Mouse (Mus musculus): Measurements from ENCODE around the gene Glis1. TPM values are rescaled to one million over a fixed set of nuclear protein-coding genes. Genes with fewer than 3 reads are reported as not detected.

The Glis1 gene
- polyA plus RNA-seq, 1 experiment from 2014 or later = 0.31 TPM

DNA sequence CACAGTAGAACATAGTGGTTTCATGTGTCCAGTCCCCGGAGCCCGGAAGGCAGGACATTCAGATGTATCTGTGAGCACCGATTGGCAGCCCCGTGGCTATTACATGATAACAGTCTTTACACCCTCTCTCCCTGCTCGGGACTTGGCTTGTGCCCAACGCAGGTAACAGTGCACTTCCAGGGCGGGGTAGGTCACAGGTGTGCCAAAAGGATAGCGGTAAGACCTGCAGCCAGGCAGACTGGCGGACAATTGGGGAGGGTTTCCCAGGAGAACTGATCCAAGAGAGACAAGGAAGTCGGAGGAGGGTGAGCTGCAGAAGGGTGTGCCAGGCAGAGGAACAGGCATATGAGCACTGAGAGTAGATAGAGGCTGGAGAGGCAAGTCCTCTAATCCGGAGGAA, 84.4 kb downstream of the Glis1 start:
- Histone ChIP-seq H3K36me3 (ENCODE audit: control insufficient read depth, insufficient read depth, low read length) (no peaks in the 10 kb centered on the region), H3K9me3 (ENCODE audit: control insufficient read depth, low read length) (no peaks in the 10 kb centered on the region), H3K27ac (replicated peaks in 1 of 2; ENCODE audit: control insufficient read depth in 1 of 2, insufficient read depth in 1 of 2, low read depth in 2 of 2, low read length in 2 of 2) (no peak overlapping the region), H3K4me1 (ENCODE audit: control insufficient read depth in 2 of 2, insufficient read depth in 2 of 2, low read length in 2 of 2) (no peaks in the 10 kb centered on the region; a peak in 1 of 4 replicates), H3K27me3 (ENCODE audit: control insufficient read depth, insufficient read depth, low read length) (no peaks in the 10 kb centered on the region), H3K4me2 (ENCODE audit: low read length) (no peak overlapping the region), H3K4me3 (ENCODE audit: control insufficient read depth in 1 of 2, insufficient read depth in 1 of 2, low read depth in 1 of 2, low read length in 2 of 2) (no peak overlapping the region), H3K9ac (ENCODE audit: low read length) (no peak overlapping the region)
- WGBS = 84% methylated on average over 11 of the region's 11 CpGs
- no peak for ATAC-seq (ENCODE audit: insufficient number of reproducible peaks, insufficient read depth, low FRiP score, low read depth)

GRCm38 (mm10) chr4:107520071-107520470, 85.7 kb downstream of the Glis1 start:
- WGBS = 82% methylated on average over 5 of the region's 5 CpGs
- Histone ChIP-seq H3K9ac (ENCODE audit: low read length) (no peak overlapping the region), H3K4me2 (ENCODE audit: low read length) (no peak overlapping the region), H3K36me3 (ENCODE audit: control insufficient read depth, insufficient read depth, low read length) (no peaks in the 10 kb centered on the region), H3K4me1 (ENCODE audit: control insufficient read depth in 2 of 2, insufficient read depth in 2 of 2, low read length in 2 of 2) (no peaks in the 10 kb centered on the region; a peak in 1 of 4 replicates), H3K27ac (replicated peaks in 1 of 2; ENCODE audit: control insufficient read depth in 1 of 2, insufficient read depth in 1 of 2, low read depth in 2 of 2, low read length in 2 of 2) (no peak overlapping the region), H3K4me3 (ENCODE audit: control insufficient read depth in 1 of 2, insufficient read depth in 1 of 2, low read depth in 1 of 2, low read length in 2 of 2) (no peak overlapping the region), H3K9me3 (ENCODE audit: control insufficient read depth, low read length) (no peaks in the 10 kb centered on the region), H3K27me3 (ENCODE audit: control insufficient read depth, insufficient read depth, low read length) (no peaks in the 10 kb centered on the region)
- no peak for ATAC-seq (ENCODE audit: insufficient number of reproducible peaks, insufficient read depth, low FRiP score, low read depth)

DNA sequence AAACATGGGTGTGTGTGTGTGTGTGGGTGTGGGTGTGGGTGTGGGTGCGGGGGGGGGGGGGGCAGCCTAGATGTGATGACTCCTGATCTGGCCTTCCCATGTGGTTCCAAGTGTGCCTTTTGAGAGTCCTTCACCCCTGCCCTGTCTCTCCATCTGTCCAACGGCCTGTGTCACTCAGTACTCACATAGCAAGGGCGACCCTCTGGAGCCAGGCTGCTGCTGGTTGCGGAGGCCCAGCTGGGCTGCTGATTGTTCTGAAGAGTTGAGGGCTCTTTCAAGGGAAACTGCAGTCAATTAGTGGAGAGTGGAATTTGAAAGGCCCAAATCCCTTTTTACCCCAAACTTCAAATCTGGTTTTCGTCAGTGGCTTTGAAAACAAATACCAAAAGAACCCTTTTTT, 86.4 kb downstream of the Glis1 start:
- Histone ChIP-seq H3K4me3 (ENCODE audit: control insufficient read depth in 1 of 2, insufficient read depth in 1 of 2, low read depth in 1 of 2, low read length in 2 of 2) (no peak overlapping the region), H3K36me3 (ENCODE audit: control insufficient read depth, insufficient read depth, low read length) (no peaks in the 10 kb centered on the region), H3K27ac (replicated peaks in 1 of 2; ENCODE audit: control insufficient read depth in 1 of 2, insufficient read depth in 1 of 2, low read depth in 2 of 2, low read length in 2 of 2) (no peak overlapping the region), H3K9ac (ENCODE audit: low read length) (no peak overlapping the region), H3K4me2 (ENCODE audit: low read length) (no peak overlapping the region), H3K9me3 (ENCODE audit: control insufficient read depth, low read length) (no peaks in the 10 kb centered on the region), H3K4me1 (ENCODE audit: control insufficient read depth in 2 of 2, insufficient read depth in 2 of 2, low read length in 2 of 2) (no peaks in the 10 kb centered on the region; a peak in 1 of 4 replicates), H3K27me3 (ENCODE audit: control insufficient read depth, insufficient read depth, low read length) (no peaks in the 10 kb centered on the region)
- ATAC-seq (ENCODE audit: insufficient number of reproducible peaks, insufficient read depth, low FRiP score, low read depth) = no peak
- WGBS = 51% methylated on average over 4 of the region's 5 CpGs

DNA sequence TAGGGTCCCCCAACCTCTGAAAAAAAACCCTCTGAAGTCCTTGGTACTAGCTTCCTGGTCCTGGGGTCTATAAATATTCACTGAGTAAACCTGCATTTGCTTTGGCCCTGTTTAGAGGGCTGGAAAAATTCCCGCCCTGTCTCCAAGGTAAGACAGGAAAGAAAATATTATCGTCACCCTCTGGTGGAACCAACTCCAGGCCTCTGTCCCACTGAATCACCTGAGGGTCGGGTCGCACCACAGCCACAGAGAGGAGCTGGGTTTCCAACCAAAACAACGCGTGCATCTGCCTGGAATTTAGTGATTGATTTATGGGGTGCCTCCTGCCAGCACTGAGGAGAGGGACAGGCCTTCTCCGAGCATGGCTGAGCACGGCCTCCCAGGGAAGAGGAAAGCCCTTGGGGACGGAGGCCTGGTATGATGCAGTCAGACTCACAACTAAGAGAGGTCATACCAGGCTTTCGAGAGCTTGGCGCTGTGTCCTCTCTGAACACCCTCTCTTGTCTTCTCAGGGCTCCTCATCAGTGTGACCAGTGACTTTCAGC, 89.3 kb downstream of the Glis1 start:
- 72% methylated on average over 11 of the region's 11 CpGs for WGBS
- H3K36me3 ChIP-seq (ENCODE audit: control insufficient read depth, insufficient read depth, low read length) = no peaks in the 10 kb centered on the region
- H3K4me3 ChIP-seq (ENCODE audit: control insufficient read depth in 1 of 2, insufficient read depth in 1 of 2, low read depth in 1 of 2, low read length in 2 of 2) = no peak overlapping the region
- H3K27ac ChIP-seq (replicated peaks in 1 of 2; ENCODE audit: control insufficient read depth in 1 of 2, insufficient read depth in 1 of 2, low read depth in 2 of 2, low read length in 2 of 2) = no peak overlapping the region
- no peak for ATAC-seq (ENCODE audit: insufficient number of reproducible peaks, insufficient read depth, low FRiP score, low read depth)
- H3K4me1 ChIP-seq (ENCODE audit: control insufficient read depth in 2 of 2, insufficient read depth in 2 of 2, low read length in 2 of 2) = no peaks in the 10 kb centered on the region; a peak in 1 of 4 replicates
- H3K27me3 ChIP-seq (ENCODE audit: control insufficient read depth, insufficient read depth, low read length) = no peaks in the 10 kb centered on the region
- no peak overlapping the region for H3K9ac ChIP-seq (ENCODE audit: low read length)
- H3K4me2 ChIP-seq (ENCODE audit: low read length) = no peak overlapping the region
- H3K9me3 ChIP-seq (ENCODE audit: control insufficient read depth, low read length) = no peaks in the 10 kb centered on the region

- WGBS = 74% methylated on average over 11 of the region's 11 CpGs
- peaks cover 0 to 2% of the 10 kb centered on the region in 2 experiments; a peak in 2 of 4 replicates for H3K4me1 ChIP-seq (ENCODE audit: control insufficient read depth in 2 of 2, insufficient read depth in 2 of 2, low read length in 2 of 2)
These were observed 100.7 kb downstream of the Glis1 start for GRCm38 (mm10) chr4:107535126-107535525.

DNA sequence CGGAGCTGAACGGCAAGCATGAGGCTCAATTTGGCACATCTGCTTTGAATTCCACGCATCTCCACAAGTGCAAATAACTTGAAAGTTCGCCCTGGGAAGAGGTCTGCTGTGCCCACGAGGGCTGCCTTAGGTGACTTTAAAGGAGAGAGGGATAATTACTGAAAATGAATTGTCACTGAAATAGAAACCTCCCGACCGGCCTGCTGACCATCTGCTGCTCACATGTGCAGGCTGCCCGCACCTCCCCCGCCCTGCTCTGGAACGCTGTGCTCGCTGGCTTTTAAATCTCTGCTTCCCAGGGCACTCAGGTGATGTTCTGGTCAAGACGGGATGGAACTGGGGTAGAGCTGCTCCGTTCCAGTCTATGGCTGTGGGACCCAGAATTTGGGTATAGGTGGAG, 103.7 kb downstream of the Glis1 start:
- no peak overlapping the region for H3K4me3 ChIP-seq (ENCODE audit: control insufficient read depth in 1 of 2, insufficient read depth in 1 of 2, low read depth in 1 of 2, low read length in 2 of 2)
- no peaks in the 10 kb centered on the region for H3K9me3 ChIP-seq (ENCODE audit: control insufficient read depth, low read length)
- no peak overlapping the region for H3K27ac ChIP-seq (replicated peaks in 1 of 2; ENCODE audit: control insufficient read depth in 1 of 2, insufficient read depth in 1 of 2, low read depth in 2 of 2, low read length in 2 of 2)
- 45% methylated on average over 13 of the region's 13 CpGs for WGBS
- H3K27me3 ChIP-seq (ENCODE audit: control insufficient read depth, insufficient read depth, low read length) = no peaks in the 10 kb centered on the region
- no peak overlapping the region for H3K9ac ChIP-seq (ENCODE audit: low read length)
- ATAC-seq (ENCODE audit: insufficient number of reproducible peaks, insufficient read depth, low FRiP score, low read depth) = no peak
- peaks cover 0 to 2% of the 10 kb centered on the region in 2 experiments; a peak in 2 of 4 replicates for H3K4me1 ChIP-seq (ENCODE audit: control insufficient read depth in 2 of 2, insufficient read depth in 2 of 2, low read length in 2 of 2)
- H3K4me2 ChIP-seq (ENCODE audit: low read length) = no peak overlapping the region
- H3K36me3 ChIP-seq (ENCODE audit: control insufficient read depth, insufficient read depth, low read length) = no peaks in the 10 kb centered on the region

More at GRCm38 (mm10) chr4:107535126-107535525, 100.7 kb downstream of the Glis1 start:
- Histone ChIP-seq H3K9ac (ENCODE audit: low read length) (no peak overlapping the region), H3K27me3 (ENCODE audit: control insufficient read depth, insufficient read depth, low read length) (no peaks in the 10 kb centered on the region), H3K27ac (replicated peaks in 1 of 2; ENCODE audit: control insufficient read depth in 1 of 2, insufficient read depth in 1 of 2, low read depth in 2 of 2, low read length in 2 of 2) (no peak overlapping the region), H3K4me2 (ENCODE audit: low read length) (no peak overlapping the region), H3K36me3 (ENCODE audit: control insufficient read depth, insufficient read depth, low read length) (no peaks in the 10 kb centered on the region), H3K4me3 (ENCODE audit: control insufficient read depth in 1 of 2, insufficient read depth in 1 of 2, low read depth in 1 of 2, low read length in 2 of 2) (no peak overlapping the region), H3K9me3 (ENCODE audit: control insufficient read depth, low read length) (no peaks in the 10 kb centered on the region)
- no peak for ATAC-seq (ENCODE audit: insufficient number of reproducible peaks, insufficient read depth, low FRiP score, low read depth)

- no peak overlapping the region for H3K4me3 ChIP-seq (ENCODE audit: control insufficient read depth in 1 of 2, insufficient read depth in 1 of 2, low read depth in 1 of 2, low read length in 2 of 2)
- 81% methylated on average over 3 of the region's 3 CpGs for WGBS
- no peaks in the 10 kb centered on the region for H3K27me3 ChIP-seq (ENCODE audit: control insufficient read depth, insufficient read depth, low read length)
- no peaks in the 10 kb centered on the region for H3K9me3 ChIP-seq (ENCODE audit: control insufficient read depth, low read length)
- no peaks in the 10 kb centered on the region for H3K36me3 ChIP-seq (ENCODE audit: control insufficient read depth, insufficient read depth, low read length)
- no peak overlapping the region for H3K4me2 ChIP-seq (ENCODE audit: low read length)
- H3K9ac ChIP-seq (ENCODE audit: low read length) = no peak overlapping the region
- peaks cover 0 to 2% of the 10 kb centered on the region in 2 experiments; a peak in 2 of 4 replicates for H3K4me1 ChIP-seq (ENCODE audit: control insufficient read depth in 2 of 2, insufficient read depth in 2 of 2, low read length in 2 of 2)
- H3K27ac ChIP-seq (replicated peaks in 1 of 2; ENCODE audit: control insufficient read depth in 1 of 2, insufficient read depth in 1 of 2, low read depth in 2 of 2, low read length in 2 of 2) = no peak overlapping the region
- no peak for ATAC-seq (ENCODE audit: insufficient number of reproducible peaks, insufficient read depth, low FRiP score, low read depth)
These were observed 104.2 kb downstream of the Glis1 start for GRCm38 (mm10) chr4:107538561-107538960.

GRCm38 (mm10) chr4:107539021-107539420, 104.6 kb downstream of the Glis1 start:
- 81% methylated on average over 3 of the region's 3 CpGs for WGBS
- H3K4me1 ChIP-seq (ENCODE audit: control insufficient read depth in 2 of 2, insufficient read depth in 2 of 2, low read length in 2 of 2) = peaks cover 0 to 2% of the 10 kb centered on the region in 2 experiments; a peak in 2 of 4 replicates
- no peak overlapping the region for H3K9ac ChIP-seq (ENCODE audit: low read length)
- no peak overlapping the region for H3K4me2 ChIP-seq (ENCODE audit: low read length)
- H3K27ac ChIP-seq (replicated peaks in 1 of 2; ENCODE audit: control insufficient read depth in 1 of 2, insufficient read depth in 1 of 2, low read depth in 2 of 2, low read length in 2 of 2) = no peak overlapping the region
- no peak for ATAC-seq (ENCODE audit: insufficient number of reproducible peaks, insufficient read depth, low FRiP score, low read depth)
- no peaks in the 10 kb centered on the region for H3K36me3 ChIP-seq (ENCODE audit: control insufficient read depth, insufficient read depth, low read length)
- no peak overlapping the region for H3K4me3 ChIP-seq (ENCODE audit: control insufficient read depth in 1 of 2, insufficient read depth in 1 of 2, low read depth in 1 of 2, low read length in 2 of 2)
- no peaks in the 10 kb centered on the region for H3K27me3 ChIP-seq (ENCODE audit: control insufficient read depth, insufficient read depth, low read length)
- no peaks in the 10 kb centered on the region for H3K9me3 ChIP-seq (ENCODE audit: control insufficient read depth, low read length)

Measured in heart, embryonic 14.5 days (tissue).